Mouse (Mus musculus): ENCODE data around the gene Fam83b.
A peak's percentile ranks its signal among the peaks of the same experiment; 100 is the strongest.

DNA sequence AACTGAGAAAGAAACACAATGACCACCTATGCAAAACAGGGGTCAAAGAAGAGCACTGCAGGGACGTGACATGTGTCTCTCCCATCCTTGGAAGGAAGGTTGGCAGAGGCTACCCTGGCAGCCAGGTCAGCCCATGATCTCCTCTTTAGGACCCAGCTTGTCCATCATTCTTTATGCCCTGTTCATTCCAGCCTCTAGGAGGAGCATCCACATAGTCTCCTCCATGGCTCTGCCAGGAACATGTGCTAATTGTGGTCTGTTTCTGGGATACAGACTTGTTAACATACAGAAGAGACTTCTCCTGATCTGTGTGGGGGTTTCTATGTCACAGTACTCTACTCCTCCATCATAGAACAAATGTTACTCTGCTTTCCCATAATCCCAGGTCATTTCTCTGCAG is 48.3 kb downstream of the Fam83b start:
- TF ChIP-seq CTCF (IDR thresholded peaks at IDR 0.05) (peak; percentile 49), EP300 (IDR thresholded peaks at IDR 0.05) (no peak)
